Mouse (Mus musculus) hindbrain, embryonic 11.5 days (tissue): ENCODE results near the gene Ccdc77. TPM values are rescaled to one million over a fixed set of nuclear protein-coding genes. Genes with fewer than 3 reads are reported as not detected.

Experiments used
- ATAC-seq: fragments of 200-750 bp; cut with Nextera tagmentation; 2 replicates; pipeline ENCODE4 v1.8.0; 2017; ENCODE audit warnings: mild to moderate bottlenecking, moderate TSS enrichment, moderate library complexity; ENCODE audit not compliant: low FRiP score
- DNase-seq: peaks from one replicate; pipeline ENCODE4 v3.0.0-alpha.2; 2015; ENCODE audit warnings: low spot score
- H3K27ac ChIP-seq: fragments of 300-500 bp; sonication (generic); 2 replicates; pipeline ENCODE4 v1.5.1; 2014; ENCODE audit warnings: mild to moderate bottlenecking, low read depth, low read length
- H3K27me3 ChIP-seq: fragments of 300-500 bp; sonication (generic); 2 replicates; pipeline ENCODE4 v1.6.1; 2014; ENCODE audit warnings: mild to moderate bottlenecking, low read length, moderate library complexity, mixed read lengths; ENCODE audit not compliant: control insufficient read depth, insufficient read depth
- H3K36me3 ChIP-seq: fragments of 300-500 bp; sonication (generic); 2 replicates; pipeline ENCODE4 v1.6.1; 2014; ENCODE audit warnings: mild to moderate bottlenecking, low read length, moderate library complexity, mixed read lengths; ENCODE audit not compliant: control insufficient read depth, insufficient read depth
- H3K4me1 ChIP-seq: fragments of 300-500 bp; sonication (generic); replicated peaks from 2 replicates; pipeline ENCODE4 v1.6.1; 2014; ENCODE audit warnings: low read length, mixed read lengths; ENCODE audit not compliant: control insufficient read depth, insufficient read depth
- H3K4me2 ChIP-seq: fragments of 300-500 bp; sonication (generic); replicated peaks from 2 replicates; pipeline ENCODE4 v1.6.1; 2014; ENCODE audit warnings: mild to moderate bottlenecking, low read depth, low read length
- H3K4me3 ChIP-seq: fragments of 300-500 bp; sonication (generic); 2 replicates; pipeline ENCODE4 v1.5.1; 2014; ENCODE audit warnings: low read depth, low read length
- H3K9ac ChIP-seq: fragments of 300-500 bp; sonication (generic); 2 replicates; pipeline ENCODE4 v1.6.1; 2014; ENCODE audit warnings: low read depth, low read length
- H3K9me3 ChIP-seq: fragments of 300-500 bp; sonication (generic); 2 replicates; pipeline ENCODE4 v1.6.1; 2016; ENCODE audit warnings: low read length; ENCODE audit not compliant: control insufficient read depth
- WGBS: fragments of 180-500 bp; shearing (Covaris S2); extraction: QIAGEN DNeasy Blood & Tissue Kit; methylation state at CpG from one replicate; pipeline ENCODE4 v1.1.7; 2014; 5-methylcytosine and 5-hydroxymethylcytosine counted together
- polyA plus RNA-seq: library from polyadenylated mRNA; unstranded; fragments of >200 nt; fragmentation: Nextera tagmentation; extraction: Ambion mirVana; gene quantifications from 2 replicates; pipeline ENCODE4 v1.2.1, GENCODE M21; 2014

Ccdc77 gene
- polyA plus RNA-seq: 24.7 and 24.8 TPM in 2 replicates

DNA sequence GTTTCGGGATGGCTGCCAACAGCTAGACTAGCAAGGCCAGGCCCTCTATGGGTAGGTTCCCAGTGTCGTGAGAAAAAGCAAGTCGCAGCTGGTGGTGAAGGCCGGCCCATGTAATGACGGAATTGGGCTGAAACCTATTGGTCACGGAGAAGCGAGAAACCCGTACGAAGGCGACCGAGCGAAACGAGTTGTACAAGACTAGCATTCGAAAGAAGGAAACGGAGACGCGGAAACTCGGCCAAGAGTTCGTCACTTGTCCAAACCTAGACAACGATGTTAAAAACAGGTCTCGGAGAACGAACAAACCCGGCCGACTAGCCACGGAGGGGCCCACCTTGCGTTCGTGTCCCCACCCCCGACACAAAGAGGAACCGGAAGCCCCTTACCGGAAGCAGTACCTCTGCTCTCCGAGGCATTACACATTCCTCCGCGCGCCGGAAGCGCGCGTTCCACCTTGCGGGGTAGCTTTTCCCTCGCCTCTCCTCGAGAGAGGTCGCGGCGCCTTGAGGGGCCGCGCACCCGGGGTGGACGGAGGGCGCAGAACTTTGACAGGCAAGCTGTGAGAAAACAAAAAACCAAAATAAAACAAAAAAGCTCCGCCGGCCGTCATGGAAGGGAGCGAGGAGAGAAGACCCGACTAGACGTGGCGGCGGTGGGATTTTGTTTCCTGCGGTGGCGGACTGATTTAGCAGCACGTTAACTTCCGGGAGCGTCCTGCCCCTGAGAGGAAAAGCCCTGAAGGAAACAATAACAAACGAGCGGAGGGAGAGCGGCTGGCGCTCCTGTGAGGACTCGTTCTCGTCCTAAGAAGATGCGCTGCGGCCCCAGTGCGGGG is at the start of gene Ccdc77, which contains the start of gene Kdm5a:
Gene Ccdc77, minus strand, starts transcription at position 687 of the 835 bp plus-strand sequence.
Gene Kdm5a, plus strand, starts transcription at position 437 of the 835 bp plus-strand sequence.
- Histone ChIP-seq H3K9me3 (no peaks in the 10 kb centered on the region), H3K4me2 (peak within 1 kb of the TSS; percentile 81), H3K4me3 (peak within 1 kb of the TSS; percentile 99), H3K27ac (peak within 1 kb of the TSS; percentile 82), H3K9ac (peak within 1 kb of the TSS; percentile 74), H3K27me3 (no peaks in the 10 kb centered on the region), H3K36me3 (peaks cover 9% of the 10 kb centered on the region; the same call in 1 of the 2 replicates), H3K4me1 (0 out of 2 replicates have a peak, but pooled peaks cover 4% of the 10 kb centered on the region)
- DNase-seq (peak; percentile 93), ATAC-seq (peak; percentile 97)
- under 1% methylated on average over 71 of the region's 71 CpGs for WGBS

DNA sequence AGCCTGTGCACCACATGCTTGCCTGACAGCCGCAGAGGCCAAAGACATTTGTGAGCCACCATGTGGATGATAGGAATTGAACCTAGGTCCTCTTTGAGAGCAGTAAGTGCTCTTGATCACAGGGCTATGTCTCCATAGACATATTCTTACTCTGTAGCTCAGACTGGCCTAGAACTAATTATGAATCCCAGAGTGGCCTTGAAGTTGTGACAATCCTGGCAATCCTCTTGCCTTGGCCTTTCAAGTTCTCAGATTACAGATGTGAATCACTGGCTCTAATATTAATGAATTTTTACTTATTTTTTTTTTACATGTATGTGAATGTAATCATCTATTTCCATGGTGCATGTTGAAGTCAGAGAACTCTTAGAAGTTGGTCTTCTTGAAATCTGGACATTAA is 39.8 kb upstream of the Ccdc77 start:
- no peak for DNase-seq
- Histone ChIP-seq H3K27ac (no peak overlapping the region), H3K9ac (no peak overlapping the region), H3K4me1 (no peaks in the 10 kb centered on the region), H3K9me3 (no peaks in the 10 kb centered on the region), H3K4me3 (no peak overlapping the region), H3K4me2 (no peak overlapping the region), H3K27me3 (no peaks in the 10 kb centered on the region), H3K36me3 (peaks cover 3% of the 10 kb centered on the region; the same call in 1 of the 2 replicates)
- ATAC-seq: no peak
- WGBS: 90% methylated on average over 1 of the region's 1 CpGs

DNA sequence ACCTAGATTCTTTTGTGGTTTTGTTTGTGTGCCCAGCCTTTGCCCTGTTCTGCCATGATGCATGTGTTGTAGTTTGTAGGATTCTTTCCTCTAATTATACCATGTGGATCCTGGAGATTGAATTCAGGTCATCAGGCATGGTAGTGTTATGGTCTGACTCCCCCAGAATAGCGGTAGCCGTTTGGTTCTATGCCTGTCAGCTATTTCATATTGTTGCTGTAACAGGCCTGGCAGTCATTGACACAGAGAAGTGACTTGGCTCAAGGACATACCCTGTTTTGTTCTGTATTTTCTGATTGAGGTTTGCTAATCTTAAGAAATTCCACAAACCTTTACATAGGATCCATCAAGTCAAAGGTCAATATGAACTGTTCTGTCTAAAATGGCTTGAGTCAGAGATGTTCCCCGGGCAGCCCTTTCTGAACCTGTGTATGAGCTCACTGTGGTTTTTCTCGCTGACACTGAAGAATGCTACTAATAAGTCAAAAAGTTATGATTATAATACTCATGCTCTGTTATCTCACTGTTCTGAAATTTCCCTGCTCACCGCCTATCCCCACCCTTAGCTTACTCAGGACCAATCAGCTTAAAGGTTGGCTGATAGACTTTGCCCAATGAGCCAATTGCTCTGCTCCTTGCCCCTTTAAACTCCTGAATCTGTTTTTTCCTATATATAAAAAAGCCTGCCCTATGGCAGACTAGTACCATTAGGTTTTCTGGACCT is 31.6 kb upstream of the Ccdc77 start:
- H3K4me3 ChIP-seq: no peak overlapping the region
- no peak for ATAC-seq
- no peak for DNase-seq
- H3K27me3 ChIP-seq: no peaks in the 10 kb centered on the region
- 93% methylated on average over 5 of the region's 5 CpGs for WGBS
- H3K9ac ChIP-seq: no peak overlapping the region
- H3K9me3 ChIP-seq: no peaks in the 10 kb centered on the region
- no peaks in the 10 kb centered on the region for H3K4me1 ChIP-seq
- H3K36me3 ChIP-seq: peaks cover 10% of the 10 kb centered on the region; the same call in 1 of the 2 replicates
- H3K27ac ChIP-seq: no peak overlapping the region
- H3K4me2 ChIP-seq: no peak overlapping the region

DNA sequence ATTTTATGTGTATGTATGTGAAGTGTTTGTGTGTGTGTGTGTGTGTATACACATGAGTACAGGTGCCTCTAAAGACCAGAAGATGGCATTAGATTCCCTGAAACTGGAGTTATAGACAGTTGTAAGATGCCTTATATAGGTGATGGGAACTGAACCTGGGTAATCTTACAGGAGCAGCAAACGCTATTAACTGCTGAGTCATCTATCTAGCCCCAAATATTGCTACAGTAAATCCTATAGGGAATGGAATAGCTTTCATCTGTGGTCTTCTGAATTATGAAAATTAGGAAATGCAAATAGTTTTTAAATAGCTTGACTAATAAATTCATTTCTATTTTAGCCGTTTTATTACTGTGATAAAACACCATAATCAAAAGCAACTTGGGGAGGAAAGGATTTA is 28.6 kb upstream of the Ccdc77 start:
- H3K27ac ChIP-seq: no peak overlapping the region
- WGBS: 95% methylated on average over 2 of the region's 2 CpGs

DNA sequence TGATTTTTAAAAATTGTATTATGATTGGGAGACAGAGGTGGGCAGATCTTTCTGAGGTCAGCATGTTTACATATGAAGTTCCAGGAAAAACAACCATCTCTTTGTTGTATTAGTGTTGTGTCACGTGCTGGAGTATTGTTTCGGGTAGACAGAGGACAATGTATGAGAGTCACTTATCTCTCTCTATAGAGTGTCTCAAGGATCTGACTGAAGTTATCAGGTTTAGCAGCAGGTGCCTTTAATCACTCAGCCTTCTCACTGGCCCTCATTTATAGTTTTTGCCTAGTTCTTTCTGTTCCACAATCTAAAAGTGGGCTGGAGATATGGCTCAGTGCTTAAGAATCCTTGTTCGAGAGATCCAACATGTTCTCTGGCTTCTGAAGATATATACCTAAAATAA is 25.9 kb upstream of the Ccdc77 start:
- H3K4me2 ChIP-seq: no peak overlapping the region
- no peak overlapping the region for H3K9ac ChIP-seq
- H3K4me3 ChIP-seq: no peak overlapping the region
- 93% methylated on average over 3 of the region's 3 CpGs for WGBS
- peaks cover 3% of the 10 kb centered on the region; the same call in 1 of the 2 replicates for H3K36me3 ChIP-seq
- no peaks in the 10 kb centered on the region for H3K4me1 ChIP-seq
- no peaks in the 10 kb centered on the region for H3K27me3 ChIP-seq
- H3K9me3 ChIP-seq: no peaks in the 10 kb centered on the region
- no peak for ATAC-seq
- DNase-seq: no peak
- no peak overlapping the region for H3K27ac ChIP-seq

More for the DNA sequence above, 28.6 kb upstream of the Ccdc77 start:
- H3K27me3 ChIP-seq: no peaks in the 10 kb centered on the region
- no peak overlapping the region for H3K4me3 ChIP-seq
- H3K4me1 ChIP-seq: no peaks in the 10 kb centered on the region
- no peak for DNase-seq
- H3K9me3 ChIP-seq: no peaks in the 10 kb centered on the region
- H3K4me2 ChIP-seq: no peak overlapping the region
- no peak for ATAC-seq
- no peak overlapping the region for H3K9ac ChIP-seq
- H3K36me3 ChIP-seq: peaks cover 13% of the 10 kb centered on the region

DNA sequence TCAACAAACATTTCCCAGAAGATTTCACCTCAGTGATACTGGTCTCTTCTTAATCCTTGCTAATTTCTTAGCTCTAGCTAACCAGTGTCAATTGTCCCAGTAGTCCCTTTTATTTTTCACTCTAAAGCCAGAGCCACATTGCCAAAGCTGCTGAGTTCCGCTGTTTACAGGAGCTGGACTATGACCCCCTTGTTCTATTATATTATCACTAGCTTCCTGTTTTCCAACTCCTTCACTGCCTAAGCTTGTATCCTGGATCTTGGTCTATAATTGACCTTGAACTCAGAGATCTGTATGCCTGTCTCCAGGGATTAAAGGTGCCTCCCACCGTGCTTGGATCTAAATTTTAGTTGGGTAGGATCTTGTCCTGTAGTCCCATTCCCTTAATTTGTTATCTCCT is 12.6 kb upstream of the Ccdc77 start:
- WGBS: 86% methylated on average over 2 of the region's 2 CpGs
- peaks cover 15% of the 10 kb centered on the region for H3K36me3 ChIP-seq
- no peak for ATAC-seq

DNA sequence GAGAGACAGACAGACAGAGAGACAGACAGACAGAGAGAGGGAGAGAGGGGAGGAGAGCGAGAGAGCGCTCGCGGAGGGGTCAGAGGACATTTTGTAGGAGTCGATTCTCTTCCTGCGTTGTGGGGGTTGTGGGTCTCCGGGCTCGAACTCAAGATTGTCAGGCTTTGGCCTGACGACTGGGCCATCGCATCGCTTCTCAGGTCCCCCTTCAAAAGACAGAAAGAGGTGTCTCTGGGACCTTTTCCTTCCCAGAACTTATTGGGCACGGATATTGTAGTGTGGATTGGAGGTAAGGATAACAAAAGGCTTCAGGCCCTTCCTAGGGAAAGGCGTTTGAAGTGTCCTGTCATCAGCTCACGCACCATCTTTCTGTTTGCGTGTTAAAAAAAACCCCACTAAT is 877 bp upstream of the Ccdc77 start:
- H3K4me3 ChIP-seq: peak overlapping the region; percentile 99
- H3K36me3 ChIP-seq: peaks cover 9% of the 10 kb centered on the region; the same call in 1 of the 2 replicates
- no peaks in the 10 kb centered on the region for H3K9me3 ChIP-seq
- H3K9ac ChIP-seq: peak overlapping the region; percentile 74
- peak; percentile 45 for DNase-seq
- H3K27me3 ChIP-seq: no peaks in the 10 kb centered on the region
- H3K27ac ChIP-seq: no peak overlapping the region
- no peak for ATAC-seq
- 9% methylated on average over 15 of the region's 15 CpGs for WGBS
- peak overlapping the region; percentile 81 for H3K4me2 ChIP-seq
- H3K4me1 ChIP-seq: 0 out of 2 replicates have a peak, but pooled peaks cover 4% of the 10 kb centered on the region

More for the DNA sequence above, 12.6 kb upstream of the Ccdc77 start:
- Histone ChIP-seq H3K9ac (no peak overlapping the region), H3K9me3 (no peaks in the 10 kb centered on the region), H3K4me3 (no peak overlapping the region), H3K4me1 (no peaks in the 10 kb centered on the region), H3K4me2 (no peak overlapping the region), H3K27ac (no peak overlapping the region), H3K27me3 (no peaks in the 10 kb centered on the region)
- no peak for DNase-seq

DNA sequence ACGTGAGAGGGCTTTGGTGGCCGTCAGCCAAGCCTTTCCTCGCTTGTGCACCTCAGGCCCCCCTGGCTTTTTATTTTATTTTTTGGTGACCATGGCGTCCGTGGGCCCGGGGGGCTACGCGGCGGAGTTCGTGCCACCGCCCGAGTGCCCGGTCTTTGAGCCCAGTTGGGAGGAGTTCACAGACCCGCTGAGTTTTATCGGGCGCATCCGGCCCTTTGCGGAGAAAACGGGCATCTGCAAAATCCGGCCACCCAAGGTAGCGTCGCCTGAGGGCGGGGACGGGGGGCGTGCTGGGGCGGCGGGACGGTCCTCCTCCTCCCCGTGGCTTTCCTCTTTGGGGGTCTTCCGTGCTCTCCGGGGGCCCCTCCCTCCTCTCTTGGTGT is 340 bp upstream of the Ccdc77 start:
- ATAC-seq (no peak; the same call in 1 of the 2 replicates), DNase-seq (no peak)
- H3K4me1 ChIP-seq: 0 out of 2 replicates have a peak, but pooled peaks cover 4% of the 10 kb centered on the region
- peak overlapping the region; percentile 99 for H3K4me3 ChIP-seq
- no peaks in the 10 kb centered on the region for H3K9me3 ChIP-seq
- H3K9ac ChIP-seq: peak overlapping the region; percentile 74
- H3K4me2 ChIP-seq: peak overlapping the region; percentile 81
- H3K36me3 ChIP-seq: peaks cover 9% of the 10 kb centered on the region; the same call in 1 of the 2 replicates
- H3K27me3 ChIP-seq: no peaks in the 10 kb centered on the region
- WGBS: 0% methylated on average over 21 of the region's 31 CpGs
- H3K27ac ChIP-seq: peak overlapping the region; percentile 82
